Mouse (Mus musculus) neutrophil, adult 5-6 weeks (primary cell): ENCODE measurements at regions not wholly inside any gene's neighbourhood (a gene's known extent, or its start where the extent isn't known, plus 50 kb on each side); places are given as distances from the start of the nearest gene placed in this dataset.
"Not testable (repeated sequence)": the region's sequence is repeated elsewhere in the genome, so short reads cannot be mapped to it uniquely, and the experiment has no call there.

Experiments used
- ATAC-seq: fragments of 151-379, 151-347 bp; 2 replicates; pipeline ENCODE4 v1.8.0; 2017; ENCODE audit warnings: mild to moderate bottlenecking, moderate TSS enrichment; ENCODE audit not compliant: insufficient number of reproducible peaks, poor library complexity, low FRiP score, severe bottlenecking; ENCODE audit errors: extremely low read depth

GRCm38 (mm10) chr5:133070141-133070540, 527.0 kb upstream of the Auts2 start:
- ATAC-seq: no peak

DNA sequence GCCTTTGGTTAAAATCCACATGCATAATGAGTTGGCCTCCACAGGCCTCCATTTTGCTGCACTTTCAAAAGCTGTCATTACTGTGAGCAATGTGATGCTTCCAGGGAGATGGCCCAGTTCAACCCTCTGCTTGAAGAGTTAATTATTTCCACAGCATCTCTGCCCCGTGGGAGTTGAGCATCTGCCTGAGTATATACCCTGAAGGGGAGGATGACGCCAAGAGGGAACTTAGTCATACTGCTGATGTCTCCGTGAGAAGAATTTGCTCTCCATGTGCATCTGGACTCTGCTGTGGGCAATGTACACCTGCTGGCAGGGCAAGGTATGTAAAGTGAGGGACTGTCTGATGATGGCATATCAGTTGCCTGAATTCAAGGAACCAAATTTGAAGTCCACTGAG, 519.3 kb upstream of the Auts2 start:
- ATAC-seq: no peak

GRCm38 (mm10) chr5:133047456-133047855, 504.3 kb upstream of the Auts2 start:
- ATAC-seq: no peak

DNA sequence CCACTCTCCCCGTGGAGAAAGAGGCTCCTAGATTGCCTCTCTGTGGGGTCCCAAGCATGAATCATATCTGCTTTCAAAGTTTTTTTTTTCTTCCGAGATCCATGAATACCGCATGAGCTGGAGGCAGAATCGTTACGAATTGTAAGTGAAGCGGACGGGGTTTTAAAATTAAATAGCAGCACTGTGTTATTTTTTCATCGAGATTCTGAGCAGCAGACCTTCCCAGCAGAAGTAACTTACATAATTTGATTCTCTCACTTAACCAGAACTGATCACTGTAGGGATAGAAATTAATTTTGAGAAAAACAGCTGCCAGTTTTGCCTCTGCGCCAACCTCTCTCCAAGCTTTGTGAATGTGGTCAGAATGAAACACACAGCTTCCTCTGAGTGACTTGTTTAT, 502.5 kb upstream of the Auts2 start:
- ATAC-seq: no peak

GRCm38 (mm10) chr5:133027590-133027989, 484.4 kb upstream of the Auts2 start:
- no peak for ATAC-seq

DNA sequence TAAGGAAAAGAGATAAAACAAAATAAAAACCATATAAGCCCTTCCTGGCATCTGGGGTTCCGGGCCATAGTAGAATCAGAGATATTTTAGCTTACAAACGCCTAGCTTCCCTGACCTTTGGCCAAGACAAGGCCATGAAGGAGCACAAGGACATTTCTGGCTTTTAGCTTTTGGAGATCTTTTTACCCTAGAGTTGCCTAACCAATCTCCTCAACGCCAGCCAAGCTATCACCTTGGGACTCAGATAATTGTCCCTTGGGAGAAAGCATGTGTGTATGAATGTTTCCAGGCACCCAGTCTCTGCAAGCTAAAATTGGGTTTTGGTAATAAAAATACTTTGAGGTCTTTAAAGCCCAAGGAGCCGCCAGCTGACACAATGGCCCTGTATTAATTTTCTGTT, 482.0 kb upstream of the Auts2 start:
- ATAC-seq: no peak

DNA sequence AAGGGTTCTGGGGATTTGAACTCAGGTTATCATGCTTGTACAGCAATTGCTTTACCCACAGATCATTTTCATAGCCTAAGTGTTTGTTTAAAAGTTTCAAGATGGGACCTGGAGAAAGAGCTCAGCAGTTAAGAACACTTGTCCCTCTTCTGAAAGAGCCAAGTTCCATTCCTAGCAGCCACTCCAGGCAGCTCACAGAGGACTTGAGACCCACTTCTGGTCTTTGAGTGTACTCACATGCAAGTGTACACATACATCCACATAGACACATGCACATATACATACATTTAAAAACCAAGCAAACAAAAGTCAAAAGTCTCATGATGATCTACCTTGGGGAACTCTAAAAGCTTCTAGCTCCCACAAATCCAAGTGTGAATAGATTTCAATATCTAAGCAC, 477.7 kb upstream of the Auts2 start:
- no peak for ATAC-seq

GRCm38 (mm10) chr5:133020116-133020515, 477.0 kb upstream of the Auts2 start:
- ATAC-seq: no peak

GRCm38 (mm10) chr5:133010624-133011575, 467.8 kb upstream of the Auts2 start:
- no peak for ATAC-seq

DNA sequence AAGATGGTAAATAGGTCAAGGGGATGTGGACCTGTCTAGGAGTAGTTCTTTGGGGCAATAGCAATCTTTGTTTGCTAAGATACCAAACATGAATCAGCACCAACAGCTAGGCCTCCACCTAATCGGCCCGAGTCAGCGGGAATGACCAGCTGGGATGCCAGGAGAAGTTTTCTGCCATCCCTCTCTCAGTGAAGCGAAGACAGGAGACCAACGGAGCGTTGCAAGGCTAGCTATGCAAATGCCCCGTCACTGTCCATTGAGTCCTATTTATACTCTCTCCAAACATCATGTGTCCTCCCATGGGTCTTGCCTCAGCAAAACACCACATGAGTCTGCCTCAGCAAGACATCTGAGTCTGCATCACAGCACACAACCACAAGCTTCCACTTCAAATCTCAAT, 439.7 kb upstream of the Auts2 start:
- no peak for ATAC-seq

GRCm38 (mm10) chr5:132979013-132979412, 435.9 kb upstream of the Auts2 start:
- no peak for ATAC-seq

DNA sequence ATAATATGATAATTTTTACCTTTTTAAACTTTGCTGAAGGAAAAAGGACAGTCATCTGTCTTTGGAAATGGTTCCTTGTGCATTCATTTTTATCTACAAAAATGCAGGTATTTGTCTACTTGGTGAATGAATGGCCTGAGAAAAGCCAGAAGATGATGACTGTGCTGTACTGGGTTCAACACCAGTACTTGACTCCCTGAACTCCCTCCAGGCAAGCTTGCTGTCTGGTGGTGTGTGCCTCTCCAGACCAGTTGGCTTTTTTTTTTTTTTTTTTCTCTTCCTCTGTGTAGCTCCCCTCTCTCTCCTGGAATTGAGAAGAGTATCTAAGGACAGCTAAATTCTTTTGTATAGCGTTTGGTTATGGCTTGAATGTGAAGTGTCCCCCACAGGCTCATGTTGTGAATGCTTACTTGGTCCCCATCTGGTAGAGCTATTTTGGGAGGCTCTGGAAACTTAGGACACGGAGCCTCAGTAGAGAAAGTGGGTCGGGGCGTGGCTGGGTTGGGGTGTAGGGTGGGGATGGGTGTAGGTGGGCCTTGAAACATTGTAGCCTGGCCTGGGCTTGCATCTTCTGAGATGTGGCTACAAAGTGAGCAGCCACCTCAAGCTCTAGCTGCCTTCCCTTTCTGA, 432.3 kb upstream of the Auts2 start:
- no peak for ATAC-seq

DNA sequence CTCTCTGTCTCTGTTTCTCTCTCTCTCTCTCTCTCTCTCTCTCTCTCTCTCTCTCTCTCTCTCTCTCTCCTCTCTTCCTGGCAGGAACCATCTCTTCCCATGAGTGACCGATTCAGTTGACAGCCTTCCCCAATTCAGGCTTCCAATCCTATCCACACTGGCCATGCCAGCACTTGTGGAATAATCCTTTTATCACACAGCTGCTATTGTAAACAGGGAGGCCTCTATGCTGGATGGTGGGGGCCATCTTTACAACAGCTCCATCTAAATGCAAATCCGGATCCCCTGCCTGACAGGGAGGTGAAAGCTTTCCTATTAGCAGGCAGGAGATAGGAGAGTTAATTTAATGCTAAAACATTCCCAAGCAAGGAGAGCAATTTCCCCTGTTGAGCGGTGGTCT, 431.7 kb upstream of the Auts2 start:
- no peak for ATAC-seq

DNA sequence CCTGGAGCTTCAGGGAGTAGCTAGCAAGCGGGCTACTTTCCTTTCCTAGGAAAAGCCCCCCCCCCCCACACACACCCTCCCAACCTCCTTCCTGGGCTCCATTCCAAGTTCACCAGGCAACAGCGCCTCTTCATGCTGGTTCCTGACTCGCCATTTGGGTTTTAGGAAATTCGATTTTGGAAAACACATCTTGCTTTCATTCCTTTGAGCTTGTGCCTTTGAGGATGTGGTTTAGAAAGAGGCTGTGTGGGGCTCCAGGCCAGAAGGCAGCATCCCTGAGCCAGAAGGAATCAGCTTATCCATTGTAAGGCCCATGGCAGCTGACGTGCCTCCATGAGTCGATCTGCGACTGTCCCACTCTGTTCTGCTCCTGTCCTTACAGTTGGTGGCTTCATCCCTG, 427.9 kb upstream of the Auts2 start:
- ATAC-seq: no peak

- no peak for ATAC-seq
Measured at GRCm38 (mm10) chr5:132969376-132969775, 426.2 kb upstream of the Auts2 start.

DNA sequence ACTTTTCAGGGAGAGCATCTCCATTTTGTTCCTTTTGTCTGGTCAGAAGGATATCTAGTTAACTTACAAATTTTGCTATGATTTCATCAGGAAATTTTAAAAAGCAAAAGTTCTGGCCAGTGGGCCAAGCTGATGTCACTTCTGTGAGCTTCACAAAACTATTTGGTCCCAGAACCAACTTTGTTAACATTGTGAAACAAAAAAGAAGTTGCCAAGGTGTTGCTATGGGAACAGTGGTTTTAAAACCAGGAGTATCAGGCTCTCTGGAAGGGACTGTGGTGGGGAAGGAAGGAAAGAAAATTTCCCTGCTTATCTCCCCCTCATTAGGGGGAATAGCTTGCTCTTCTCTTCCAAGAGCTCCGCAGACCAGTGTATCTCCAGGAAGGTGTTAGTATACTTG, 416.8 kb upstream of the Auts2 start:
- no peak for ATAC-seq

- ATAC-seq: no peak
Measured at GRCm38 (mm10) chr5:132956184-132956583, 413.0 kb upstream of the Auts2 start.

DNA sequence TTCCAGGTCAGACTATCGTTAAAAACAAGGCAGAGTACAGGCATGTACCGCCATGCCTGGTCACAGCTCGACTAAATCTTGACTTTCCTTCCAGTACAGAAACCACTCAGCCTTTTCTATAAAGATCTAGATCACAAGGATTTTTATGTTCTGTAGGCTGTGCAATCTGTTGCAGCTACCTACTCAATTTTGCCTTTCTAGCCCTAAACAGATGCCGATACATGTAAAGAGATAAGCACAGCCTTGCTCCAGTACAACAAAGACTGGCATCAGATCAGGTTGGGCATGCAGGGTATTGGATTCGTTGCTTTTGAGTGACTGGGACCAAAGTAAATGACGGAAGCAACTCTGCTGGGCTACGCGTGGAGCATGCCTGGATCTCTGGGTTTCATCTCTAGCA, 411.9 kb upstream of the Auts2 start:
- ATAC-seq: no peak

DNA sequence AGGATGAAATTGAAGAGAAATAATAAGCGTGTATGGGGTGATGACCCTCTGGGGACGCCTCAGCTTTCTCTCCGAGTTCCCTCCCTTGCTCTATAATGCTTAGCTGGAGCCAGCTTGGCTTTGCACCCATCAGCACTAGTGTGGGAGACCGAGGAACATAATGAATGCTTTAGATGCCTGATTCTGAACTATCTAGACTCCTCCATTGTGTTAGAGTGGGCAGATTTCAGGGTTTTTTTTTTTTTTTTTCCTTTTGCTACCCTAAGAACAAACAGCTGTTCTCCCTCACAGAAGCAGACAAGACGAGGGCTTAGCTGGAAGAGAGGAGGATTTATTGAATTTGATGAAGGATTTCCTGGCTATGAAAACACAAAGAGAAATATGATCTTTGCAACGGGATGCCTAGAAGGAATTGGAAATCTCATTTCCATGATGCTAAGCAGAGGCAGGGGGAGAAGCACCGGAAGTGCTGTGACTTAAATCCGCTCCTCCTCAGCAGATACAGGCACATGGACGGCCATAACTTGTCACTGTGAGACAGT, 390.4 kb upstream of the Auts2 start:
- no peak for ATAC-seq

- ATAC-seq: not testable (repeated sequence)
Measured at GRCm38 (mm10) chr5:132929955-132930354, 386.8 kb upstream of the Auts2 start.
